Mouse (Mus musculus) forebrain, embryonic 10.5 days (tissue): Measurements from ENCODE around the gene Nnat. TPM values are rescaled to one million over a fixed set of nuclear protein-coding genes. Genes with fewer than 3 reads are reported as not detected.

Source experiments
- DNase-seq: peaks from one replicate; pipeline ENCODE4 v3.0.0-alpha.2; 2017; ENCODE audit warnings: low spot score; ENCODE audit errors: extremely low spot score
- H3K27ac ChIP-seq: fragments of 300-500 bp; sonication (generic); 2 replicates; pipeline ENCODE4 v1.5.1; 2016; ENCODE audit warnings: mild to moderate bottlenecking
- H3K27me3 ChIP-seq: fragments of 300-500 bp; sonication (generic); 2 replicates; pipeline ENCODE4 v1.6.1; 2016; ENCODE audit warnings: mild to moderate bottlenecking; ENCODE audit not compliant: poor library complexity, severe bottlenecking
- H3K36me3 ChIP-seq: fragments of 300-500 bp; sonication (generic); replicated peaks from 2 replicates; pipeline ENCODE4 v1.6.1; 2016; ENCODE audit warnings: mild to moderate bottlenecking, moderate library complexity
- H3K4me1 ChIP-seq: fragments of 300-500 bp; sonication (generic); 2 replicates; pipeline ENCODE4 v1.6.1; 2016
- H3K4me3 ChIP-seq: fragments of 300-500 bp; sonication (generic); 2 replicates; pipeline ENCODE4 v1.5.1; 2016; ENCODE audit warnings: mild to moderate bottlenecking, moderate library complexity
- H3K9me3 ChIP-seq: fragments of 300-500 bp; sonication (generic); 2 replicates; pipeline ENCODE4 v1.6.1; 2016; ENCODE audit warnings: mild to moderate bottlenecking, moderate library complexity
- WGBS: fragments of 180-500 bp; shearing (Covaris S2); methylation state at CpG from one replicate; pipeline ENCODE4 v1.1.7; 2016; 5-methylcytosine and 5-hydroxymethylcytosine counted together
- polyA plus RNA-seq: library from polyadenylated mRNA; unstranded; fragments of >200 nt; fragmentation: Nextera tagmentation; extraction: Ambion mirVana; gene quantifications from 2 replicates; pipeline ENCODE4 v1.2.1, GENCODE M21; 2016

Gene Nnat
- 1,904 and 2,173 TPM in 2 replicates for polyA plus RNA-seq

DNA sequence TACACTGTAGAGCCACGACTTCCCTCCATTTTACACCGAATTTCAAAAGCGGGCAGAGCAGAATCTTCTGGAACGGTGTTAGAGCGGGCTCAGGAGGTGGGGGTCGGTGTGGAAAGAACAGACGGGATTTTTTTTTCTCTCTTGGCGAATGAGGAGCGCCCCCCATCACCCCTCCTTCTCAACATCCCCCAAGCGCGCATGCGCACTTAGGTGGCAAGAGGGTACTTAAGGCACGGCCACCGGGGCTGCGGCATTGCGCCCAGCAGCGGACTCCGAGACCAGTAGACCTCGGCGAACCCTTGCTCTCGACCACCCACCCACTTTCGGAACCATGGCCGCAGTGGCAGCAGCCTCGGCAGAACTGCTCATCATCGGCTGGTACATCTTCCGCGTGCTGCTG, at the start of gene Nnat:
Gene Nnat, plus strand, starts transcription at position 221 of the 400 bp plus-strand sequence.
- DNase-seq: peak; percentile 87
- Histone ChIP-seq H3K27ac (peak within 1 kb of the TSS; percentile 91), H3K4me3 (peak within 1 kb of the TSS; percentile 69), H3K36me3 (peaks cover 86% of the 10 kb centered on the region), H3K9me3 (peaks cover 55% of the 10 kb centered on the region), H3K27me3 (no peaks in the 10 kb centered on the region), H3K4me1 (peaks cover 82% of the 10 kb centered on the region)
- WGBS: 54% methylated on average over 27 of the region's 27 CpGs

DNA sequence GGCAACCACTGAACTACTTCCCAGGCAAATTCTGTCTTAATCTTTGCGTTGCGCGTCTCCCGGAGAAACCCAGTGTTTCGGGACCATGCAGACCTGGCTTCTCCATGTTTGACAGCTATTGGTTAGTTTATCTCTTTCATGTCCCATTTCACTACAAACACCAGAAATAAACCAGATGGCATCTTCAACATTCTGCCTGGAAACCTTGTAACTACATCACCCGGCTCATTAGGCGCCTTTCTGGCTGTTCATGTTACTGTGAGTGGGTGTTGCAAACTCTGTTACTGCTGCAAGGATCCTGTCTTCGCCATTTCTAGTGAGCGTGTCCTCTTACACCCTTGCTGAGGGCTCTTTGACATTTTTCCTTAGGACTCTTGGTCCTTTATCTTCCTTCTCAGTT, 47.0 kb upstream of the Nnat start:
- Histone ChIP-seq H3K27me3 (peaks cover 97% of the 10 kb centered on the region), H3K36me3 (no peaks in the 10 kb centered on the region), H3K4me1 (peaks cover 81% of the 10 kb centered on the region), H3K4me3 (no peak overlapping the region), H3K9me3 (no peaks in the 10 kb centered on the region), H3K27ac (peak overlapping the region; percentile 85)
- 95% methylated on average over 9 of the region's 9 CpGs for WGBS
- no peak for DNase-seq

DNA sequence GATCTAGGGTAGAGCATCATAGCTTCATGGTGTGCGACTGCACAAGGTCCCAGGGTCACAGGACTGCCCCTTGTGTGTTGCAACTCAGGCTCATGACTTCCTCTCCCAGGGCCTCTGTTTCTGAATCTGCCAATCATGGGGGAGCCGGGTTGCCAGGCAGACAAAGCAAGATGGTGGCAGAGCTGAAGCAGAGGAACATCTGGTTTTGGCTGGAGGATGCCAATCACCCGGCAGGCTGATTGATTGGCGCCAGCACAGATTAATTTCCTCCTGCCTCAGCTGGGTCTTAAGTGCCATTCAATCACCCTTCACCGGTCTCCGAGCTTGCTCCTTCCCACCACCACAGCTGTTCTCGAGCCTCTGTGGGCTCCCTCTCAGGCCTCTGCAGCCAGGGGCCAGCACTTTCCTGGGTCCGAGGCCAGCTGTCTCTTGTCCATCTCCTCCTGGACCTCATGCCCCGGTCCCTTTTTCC, 46.1 kb upstream of the Nnat start:
- Histone ChIP-seq H3K9me3 (no peaks in the 10 kb centered on the region), H3K36me3 (no peaks in the 10 kb centered on the region), H3K27me3 (peaks cover 97% of the 10 kb centered on the region), H3K4me3 (0 out of 2 replicates have a peak overlapping the region, but pooled peaks have one; percentile 5), H3K4me1 (peaks cover 83% of the 10 kb centered on the region), H3K27ac (peak overlapping the region; percentile 85)
- DNase-seq: peak; percentile 44
- WGBS: 15% methylated on average over 9 of the region's 9 CpGs

DNA sequence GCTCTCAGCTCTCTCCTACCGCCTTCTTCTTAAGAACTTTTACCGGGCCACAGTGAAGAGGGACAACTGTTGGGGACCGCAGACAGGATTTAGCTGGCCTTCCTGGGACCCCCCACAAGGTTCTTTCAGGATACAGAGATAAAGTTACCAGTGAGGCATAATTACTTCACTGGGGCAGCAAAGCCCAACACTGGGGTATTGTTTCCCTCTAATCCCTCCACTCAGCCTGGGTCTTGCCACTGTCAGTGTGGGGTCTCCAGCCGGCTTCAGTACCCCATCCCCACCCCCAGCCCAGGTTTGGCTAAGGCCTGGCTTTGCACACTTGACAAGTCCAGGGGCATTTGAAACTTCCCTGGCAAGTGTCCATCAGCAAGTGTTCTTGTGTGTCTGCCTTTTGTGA, 45.5 kb upstream of the Nnat start:
- H3K4me1 ChIP-seq: peaks cover 82% of the 10 kb centered on the region
- H3K27me3 ChIP-seq: peaks cover 95% of the 10 kb centered on the region
- peak overlapping the region; percentile 85 for H3K27ac ChIP-seq
- 0 out of 2 replicates have a peak overlapping the region, but pooled peaks have one; percentile 5 for H3K4me3 ChIP-seq
- no peaks in the 10 kb centered on the region for H3K9me3 ChIP-seq
- no peaks in the 10 kb centered on the region for H3K36me3 ChIP-seq
- peak; percentile 39 for DNase-seq
- 3% methylated on average over 4 of the region's 4 CpGs for WGBS

DNA sequence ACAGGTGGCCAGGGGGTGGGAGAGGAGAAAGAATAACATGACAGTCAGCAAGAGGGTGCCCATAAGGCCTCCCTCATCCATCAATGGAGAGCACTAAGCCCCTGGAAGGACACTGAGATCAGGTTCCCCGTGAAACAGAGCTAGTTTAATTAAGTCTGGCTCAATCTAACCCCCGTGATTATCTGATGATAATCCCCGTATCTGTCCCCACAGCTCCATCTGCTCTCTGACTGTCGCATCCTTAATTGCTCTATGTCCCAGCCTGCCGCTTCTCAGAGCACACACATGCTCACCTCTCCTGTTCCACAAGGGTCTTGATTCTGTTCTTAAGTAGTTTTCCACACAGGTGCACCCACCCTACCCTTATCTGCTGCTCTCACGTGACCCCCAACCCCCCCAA, 42.4 kb upstream of the Nnat start:
- Histone ChIP-seq H3K4me1 (peaks cover 76% of the 10 kb centered on the region), H3K27me3 (peaks cover 70% of the 10 kb centered on the region), H3K36me3 (no peaks in the 10 kb centered on the region), H3K4me3 (no peak overlapping the region), H3K27ac (peak overlapping the region; percentile 52), H3K9me3 (no peaks in the 10 kb centered on the region)
- 48% methylated on average over 6 of the region's 6 CpGs for WGBS
- DNase-seq: no peak

DNA sequence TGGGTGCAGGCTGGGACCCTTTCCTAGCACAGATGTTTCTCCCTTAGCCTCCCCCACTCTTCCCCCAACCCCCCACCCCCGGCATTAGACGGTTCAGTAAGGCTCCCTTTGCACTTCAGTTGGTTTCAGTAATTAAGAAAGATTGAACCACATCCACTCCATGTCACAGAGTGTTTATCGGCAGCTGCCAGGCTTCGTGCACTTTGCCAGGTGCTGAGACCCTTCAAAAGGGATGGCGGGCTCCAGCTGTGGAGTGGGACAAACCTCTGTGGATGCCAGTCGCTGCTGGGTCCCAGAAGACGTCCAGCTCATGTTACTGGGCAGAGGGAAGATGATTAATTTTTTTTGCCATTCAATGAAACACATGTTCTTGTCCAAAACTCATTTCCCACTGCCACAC, 41.4 kb upstream of the Nnat start:
- 68% methylated on average over 7 of the region's 7 CpGs for WGBS
- no peak overlapping the region for H3K4me3 ChIP-seq
- H3K27ac ChIP-seq: peak overlapping the region; percentile 52
- H3K36me3 ChIP-seq: no peaks in the 10 kb centered on the region
- peaks cover 74% of the 10 kb centered on the region for H3K4me1 ChIP-seq
- peaks cover 61% of the 10 kb centered on the region for H3K27me3 ChIP-seq
- H3K9me3 ChIP-seq: no peaks in the 10 kb centered on the region
- no peak for DNase-seq

DNA sequence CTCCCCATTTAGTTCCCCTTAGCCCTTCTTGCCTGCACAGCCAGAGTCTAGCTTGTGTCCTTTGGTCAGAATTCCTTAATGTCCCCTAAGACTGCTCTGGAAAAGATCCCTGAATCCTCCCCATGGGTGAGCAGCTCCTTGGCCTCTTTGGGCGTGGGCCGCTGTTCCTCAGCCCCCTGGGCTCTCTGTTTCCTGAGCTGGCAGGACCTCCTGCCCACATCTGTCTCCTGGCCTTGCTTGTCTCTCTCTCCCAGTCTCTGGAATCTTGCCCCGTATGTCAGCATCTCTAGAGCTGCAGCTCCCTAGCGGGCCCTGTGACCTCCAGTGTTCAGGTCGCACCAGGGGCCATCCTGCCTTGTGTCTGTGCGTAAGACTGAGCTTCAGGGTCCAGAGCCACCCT, 40.4 kb upstream of the Nnat start:
- Histone ChIP-seq H3K4me1 (peaks cover 70% of the 10 kb centered on the region), H3K27ac (peak overlapping the region; percentile 75), H3K4me3 (no peak overlapping the region), H3K9me3 (no peaks in the 10 kb centered on the region), H3K36me3 (no peaks in the 10 kb centered on the region), H3K27me3 (peaks cover 57% of the 10 kb centered on the region)
- no peak for DNase-seq
- WGBS: 57% methylated on average over 6 of the region's 6 CpGs

DNA sequence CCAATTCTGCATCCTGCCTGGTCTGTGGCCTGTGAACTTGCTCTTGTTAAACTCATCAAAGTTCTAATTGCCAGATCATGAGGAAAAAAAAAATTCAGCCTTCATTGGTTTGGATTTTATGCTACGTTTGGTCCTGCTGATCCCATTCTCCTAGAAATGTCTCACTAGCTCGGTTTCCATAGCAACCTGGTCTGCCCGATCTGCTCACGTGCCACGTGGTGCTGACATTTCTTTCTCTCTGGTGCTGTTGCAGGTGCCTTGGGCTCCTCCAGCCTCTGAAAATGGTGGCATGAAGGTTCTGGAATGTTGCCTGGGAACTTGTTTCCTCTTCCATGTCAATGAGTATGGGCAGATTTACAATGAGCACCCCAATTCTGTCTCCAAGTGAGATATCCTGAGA, 39.4 kb upstream of the Nnat start:
- H3K4me3 ChIP-seq: no peak overlapping the region
- peaks cover 48% of the 10 kb centered on the region for H3K27me3 ChIP-seq
- no peak for DNase-seq
- H3K27ac ChIP-seq: peak overlapping the region; percentile 58
- no peaks in the 10 kb centered on the region for H3K9me3 ChIP-seq
- peaks cover 69% of the 10 kb centered on the region for H3K4me1 ChIP-seq
- 34% methylated on average over 5 of the region's 5 CpGs for WGBS
- no peaks in the 10 kb centered on the region for H3K36me3 ChIP-seq

DNA sequence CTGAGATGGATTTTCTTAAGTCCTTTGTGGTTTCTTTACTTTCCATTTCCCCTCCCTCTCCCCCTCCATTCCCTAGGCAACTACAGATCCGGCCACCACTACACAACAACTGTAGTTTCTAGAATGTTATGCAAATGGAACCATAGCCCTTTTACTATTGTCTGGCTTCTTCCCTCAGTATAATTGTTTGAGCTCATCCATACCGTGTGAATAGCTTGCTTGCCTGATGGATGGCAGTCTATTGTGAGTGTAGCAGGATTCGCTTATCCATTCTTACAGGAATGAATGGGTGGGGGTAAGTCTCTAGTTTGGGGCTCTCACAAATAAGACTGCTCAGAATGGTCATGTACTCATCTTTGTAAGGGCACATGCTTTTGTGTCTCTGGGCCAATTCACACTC, 37.3 kb upstream of the Nnat start:
- H3K36me3 ChIP-seq: no peaks in the 10 kb centered on the region
- H3K27me3 ChIP-seq: peaks cover 47% of the 10 kb centered on the region
- H3K27ac ChIP-seq: peak overlapping the region; percentile 51; the same call in 1 of the 2 replicates
- 72% methylated on average over 3 of the region's 3 CpGs for WGBS
- H3K4me1 ChIP-seq: peaks cover 79% of the 10 kb centered on the region
- H3K4me3 ChIP-seq: no peak overlapping the region
- H3K9me3 ChIP-seq: no peaks in the 10 kb centered on the region
- no peak for DNase-seq

DNA sequence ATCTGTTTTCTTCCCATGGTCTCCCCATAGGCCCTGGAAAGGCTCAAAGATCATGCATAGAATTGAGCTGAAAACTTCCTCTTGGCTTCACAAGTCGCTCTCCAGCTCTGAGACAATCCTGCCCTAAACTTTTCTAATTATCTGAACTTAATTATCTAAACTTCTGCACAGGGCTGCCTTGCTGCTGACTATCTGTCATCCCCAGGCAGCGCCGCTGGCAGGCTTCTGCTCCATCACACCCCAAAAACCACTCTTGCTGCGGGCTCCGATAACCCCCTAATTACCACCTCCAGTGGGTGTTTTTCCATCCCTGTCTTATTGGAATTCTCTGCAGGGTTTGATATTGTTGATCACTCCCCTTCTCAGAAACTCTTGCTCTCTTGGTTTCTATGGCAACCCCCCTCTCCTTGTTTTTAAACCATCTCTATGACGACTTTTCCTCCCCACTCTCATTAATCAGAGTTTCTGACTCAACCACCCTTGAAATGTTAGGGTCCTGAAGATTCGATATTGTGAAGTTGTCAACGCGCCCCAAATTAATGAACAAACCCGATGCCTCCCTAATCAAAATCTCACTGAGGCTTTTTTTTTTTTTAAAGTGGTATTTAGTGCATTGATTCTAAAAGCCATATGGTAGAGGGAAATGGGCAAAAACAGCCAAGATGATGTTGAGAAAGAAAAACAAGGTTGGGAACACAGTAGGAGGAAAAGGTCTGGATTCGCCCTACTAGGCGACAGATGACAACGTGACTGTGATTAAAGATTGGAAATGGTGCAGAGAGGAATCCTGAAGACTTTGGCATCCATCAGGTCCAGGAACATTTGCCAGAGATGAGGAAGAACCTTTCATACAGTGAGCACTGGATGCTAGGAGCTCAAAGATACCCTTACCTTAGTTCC, 29.6 kb upstream of the Nnat start:
- Histone ChIP-seq H3K4me1 (peaks cover 69% of the 10 kb centered on the region), H3K4me3 (no peak overlapping the region)
- 70% methylated on average over 13 of the region's 13 CpGs for WGBS

DNA sequence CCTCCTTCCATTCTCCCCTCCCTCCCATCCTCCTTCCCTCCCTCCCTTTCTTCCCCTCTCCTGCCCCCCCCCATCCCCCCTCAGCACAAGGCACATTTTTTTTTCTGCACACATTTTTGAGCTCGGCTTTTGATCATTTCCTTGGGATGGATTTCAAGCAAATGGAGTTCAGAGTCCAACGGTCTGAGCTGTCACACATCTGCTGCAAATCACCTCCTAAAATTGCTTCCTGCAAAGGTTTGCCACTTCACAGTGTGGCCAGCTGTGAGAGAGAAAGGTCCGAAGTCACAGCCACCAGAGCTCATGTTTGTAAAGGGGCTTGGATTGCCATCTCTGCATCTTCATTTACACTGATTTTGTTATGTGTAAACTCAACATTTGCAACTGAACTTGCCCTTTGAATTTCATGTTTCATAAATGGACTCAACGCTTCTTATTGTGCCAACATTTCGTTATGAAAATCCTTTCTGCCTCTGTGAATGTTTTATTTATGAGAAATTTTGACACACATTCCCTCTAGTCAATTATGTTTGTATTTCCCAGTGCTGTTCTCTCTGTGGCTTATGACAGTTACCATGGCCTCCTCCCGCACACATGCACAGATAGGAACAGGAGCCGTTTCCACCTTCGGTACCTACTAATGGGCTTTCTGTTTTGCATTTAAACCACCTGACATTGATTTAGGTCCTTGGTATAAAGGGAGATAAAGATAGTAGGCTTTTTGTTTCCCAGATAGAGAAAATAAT, 28.0 kb upstream of the Nnat start:
- Histone ChIP-seq H3K27ac (0 out of 2 replicates have a peak overlapping the region, but pooled peaks have one; percentile 15), H3K27me3 (peaks cover 53% of the 10 kb centered on the region), H3K9me3 (no peaks in the 10 kb centered on the region), H3K4me1 (peaks cover 65% of the 10 kb centered on the region), H3K4me3 (no peak overlapping the region), H3K36me3 (no peaks in the 10 kb centered on the region)
- 58% methylated on average over 8 of the region's 8 CpGs for WGBS
- DNase-seq: no peak

More for the DNA sequence above, 29.6 kb upstream of the Nnat start:
- Histone ChIP-seq H3K27ac (peak overlapping the region; percentile 45), H3K9me3 (no peaks in the 10 kb centered on the region), H3K36me3 (no peaks in the 10 kb centered on the region), H3K27me3 (peaks cover 52% of the 10 kb centered on the region)
- DNase-seq: no peak

DNA sequence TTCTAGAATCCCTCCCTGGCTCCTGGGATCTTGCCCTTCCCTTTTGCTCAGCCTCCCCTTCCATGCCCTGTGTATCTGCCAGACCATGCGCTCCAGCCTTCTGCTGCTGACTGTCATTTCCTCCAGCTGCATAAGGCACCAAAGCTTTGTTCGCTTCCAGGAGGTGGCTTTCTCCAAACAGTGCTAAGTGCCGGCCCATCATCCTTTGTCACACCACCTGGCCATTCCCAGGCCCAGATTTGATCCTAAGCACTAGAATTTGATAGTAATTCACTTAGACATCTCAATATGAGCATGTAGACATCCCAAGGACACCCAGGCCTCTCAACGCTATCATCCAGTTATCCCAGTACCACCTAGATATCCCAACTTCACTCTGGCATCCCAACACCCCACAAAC, 25.7 kb upstream of the Nnat start:
- Histone ChIP-seq H3K4me1 (peaks cover 84% of the 10 kb centered on the region), H3K27me3 (peaks cover 69% of the 10 kb centered on the region), H3K36me3 (no peaks in the 10 kb centered on the region; the same call in 1 of the 2 replicates), H3K4me3 (no peak overlapping the region), H3K27ac (peak overlapping the region; percentile 77), H3K9me3 (no peaks in the 10 kb centered on the region)
- DNase-seq: no peak
- WGBS: 73% methylated on average over 4 of the region's 4 CpGs
